9 mouse cellular contexts compared by ENCODE assay signal in the genomic region with DNA sequence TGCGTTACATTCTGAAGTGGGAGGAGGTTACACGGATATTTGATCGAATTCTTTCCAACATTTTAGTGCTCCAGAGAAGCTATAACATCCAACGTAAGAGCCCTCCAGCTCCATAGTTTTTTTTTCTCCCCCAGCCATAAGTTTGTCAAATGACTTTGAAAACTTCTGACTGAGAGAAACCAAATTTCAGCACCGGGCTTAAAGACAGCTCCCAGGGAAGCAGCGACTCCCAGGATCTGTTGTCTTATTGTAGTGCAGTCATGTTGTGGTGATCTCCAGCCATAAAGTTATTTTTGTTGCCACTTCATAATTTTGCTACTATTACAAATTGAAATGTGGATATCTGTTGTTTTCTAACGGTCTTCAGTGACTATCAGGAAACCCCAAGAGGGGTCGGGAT.
DNase-seq lines count a peak whose midpoint lies in the region; ATAC-seq lines count a peak whose summit lies in the region.
"Had no signal": no experiment of that assay in that cellular context is flagged by ENCODE, and none has a peak within 500 bp of the region (broad histone marks: within the 10 kb centered on the region; RNA-seq: fewer than 3 reads in every experiment).

No protein-coding gene starts in this region.

- no peaks in the 10 kb centered on the region for H3K27me3 ChIP-seq in midbrain, embryonic 11.5 days (ENCODE audit: control insufficient read depth, insufficient read depth, low read length)
- 0 out of 2 replicates have a peak, but pooled peaks cover 3% of the 10 kb centered on the region for H3K27me3 ChIP-seq in midbrain, embryonic 13.5 days
- H3K27me3 ChIP-seq: heart, embryonic 12.5 days had no signal

- DNase-seq in heart, postnatal 10 days, result peak; percentile 36 to 41
- no peak for DNase-seq in heart, adult 9 months (ENCODE audit: low spot score in 2 of 2)
- DNase-seq in midbrain, embryonic 11.5 days (ENCODE audit: low spot score, missing footprints), result peak; percentile 89
- DNase-seq in adrenal gland, postnatal 25 days, result peak; percentile 33
- peak; percentile 66 for DNase-seq in mesoderm, embryonic 11.5 days (ENCODE audit: low read depth, low spot score)
- no peak for DNase-seq in right cerebral cortex, postnatal 14 days
- DNase-seq in layer of hippocampus, adult 8-10 months (ENCODE audit: low spot score in 2 of 2), result no peak

- H3K9ac ChIP-seq in midbrain, embryonic 11.5 days (ENCODE audit: low read length), result no peak overlapping the region
- no peak overlapping the region for H3K9ac ChIP-seq in midbrain, embryonic 13.5 days (replicated peaks)
- H3K9ac ChIP-seq: heart, embryonic 12.5 days had no signal

- intact Hi-C loops in heart, postnatal 10 days (cut with DNase I), result no loop called here

- H3K4me3 ChIP-seq in midbrain, embryonic 11.5 days (ENCODE audit: low read depth, low read length), result no peak overlapping the region
- no peak overlapping the region for H3K4me3 ChIP-seq in midbrain, embryonic 13.5 days (replicated peaks)
- H3K4me3 ChIP-seq: heart, embryonic 12.5 days had no signal

- no peak for ATAC-seq in midbrain, embryonic 11.5 days (ENCODE audit: low FRiP score)
- ATAC-seq in midbrain, embryonic 13.5 days, result no peak

- no peak overlapping the region for H3K4me2 ChIP-seq in midbrain, embryonic 11.5 days
- H3K4me2 ChIP-seq in midbrain, embryonic 13.5 days (replicated peaks), result no peak overlapping the region
- H3K4me2 ChIP-seq: heart, embryonic 12.5 days had no signal

- H3K36me3 ChIP-seq in midbrain, embryonic 11.5 days (ENCODE audit: control insufficient read depth, insufficient read depth, low read length), result no peaks in the 10 kb centered on the region
- no peaks in the 10 kb centered on the region for H3K36me3 ChIP-seq in midbrain, embryonic 13.5 days
- H3K36me3 ChIP-seq: heart, embryonic 12.5 days had no signal

- no peaks in the 10 kb centered on the region for H3K9me3 ChIP-seq in midbrain, embryonic 11.5 days (ENCODE audit: control insufficient read depth, low read length)
- H3K9me3 ChIP-seq in midbrain, embryonic 13.5 days, result no peaks in the 10 kb centered on the region
- H3K9me3 ChIP-seq: heart, embryonic 12.5 days had no signal

- no peaks in the 10 kb centered on the region for H3K4me1 ChIP-seq in midbrain, embryonic 11.5 days (ENCODE audit: control insufficient read depth, insufficient read depth, low read length)
- no peaks in the 10 kb centered on the region for H3K4me1 ChIP-seq in midbrain, embryonic 13.5 days (replicated peaks)
- H3K4me1 ChIP-seq: heart, embryonic 12.5 days had no signal

- H3K27ac ChIP-seq in midbrain, embryonic 11.5 days (ENCODE audit: low read depth, low read length), result no peak overlapping the region
- no peak overlapping the region for H3K27ac ChIP-seq in midbrain, embryonic 13.5 days

- 48% methylated on average over 8 of the region's 8 CpGs for WGBS in midbrain, embryonic 11.5 days
- WGBS in midbrain, embryonic 13.5 days, result 47% methylated on average over 8 of the region's 8 CpGs

Comparison
In these comparisons a context has a peak if more than half of its experiments do, and no peak if none do; other contexts are left out.
1. DNase-seq: peak in heart, postnatal 10 days (2 of 2), midbrain, embryonic 11.5 days (single experiment), adrenal gland, postnatal 25 days (single experiment) and mesoderm, embryonic 11.5 days (single experiment); none in heart, adult 9 months (0 of 2), right cerebral cortex, postnatal 14 days (single experiment) and layer of hippocampus, adult 8-10 months (0 of 2).